Mouse (Mus musculus) liver, adult (tissue): ENCODE data around the gene Cyp1a1.

Experiments
- GATA4 ChIP-seq: IDR thresholded peaks from 2 replicates; pipeline ENCODE4 v1.6.1; 2014; ENCODE audit warnings: mild to moderate bottlenecking, low read length; ENCODE audit not compliant: insufficient replicate concordance

The Cyp1a1 gene

GRCm38 (mm10) chr9:57687751-57688150, at the start of gene Cyp1a1:
Gene Cyp1a1, plus strand, starts transcription at chr9:57687928.
- TF ChIP-seq GATA4, result no peak; the same call in 1 of the 2 replicates

GRCm38 (mm10) chr9:57638651-57639459, 48.9 kb upstream of the Cyp1a1 start:
- no peak for TF ChIP-seq GATA4

- no peak for TF ChIP-seq GATA4
These were observed 47.9 kb upstream of the Cyp1a1 start for GRCm38 (mm10) chr9:57639661-57640328.

- no peak for TF ChIP-seq GATA4
These were observed 47.3 kb upstream of the Cyp1a1 start for GRCm38 (mm10) chr9:57640384-57640783.

GRCm38 (mm10) chr9:57641022-57641421, 46.7 kb upstream of the Cyp1a1 start:
- TF ChIP-seq GATA4, result no peak

- TF ChIP-seq GATA4, result no peak
These were observed 45.8 kb upstream of the Cyp1a1 start for GRCm38 (mm10) chr9:57641775-57642550.

GRCm38 (mm10) chr9:57643169-57643855, 44.4 kb upstream of the Cyp1a1 start:
- no peak for TF ChIP-seq GATA4

- no peak for TF ChIP-seq GATA4
These were observed 43.9 kb upstream of the Cyp1a1 start for GRCm38 (mm10) chr9:57643856-57644180.

- no peak; the same call in 1 of the 2 replicates for TF ChIP-seq GATA4
These were observed 43.2 kb upstream of the Cyp1a1 start for GRCm38 (mm10) chr9:57644442-57644943.

GRCm38 (mm10) chr9:57644944-57645893, 42.5 kb upstream of the Cyp1a1 start:
- no peak for TF ChIP-seq GATA4

GRCm38 (mm10) chr9:57646551-57647103, 41.1 kb upstream of the Cyp1a1 start:
- TF ChIP-seq GATA4, result no peak

- TF ChIP-seq GATA4, result 0 out of 2 replicates have a peak, but pooled peaks have one; percentile 30
These were observed 40.2 kb upstream of the Cyp1a1 start for GRCm38 (mm10) chr9:57647286-57648108.
